Mouse (Mus musculus) forebrain, embryonic 11.5 days (tissue): ENCODE data around the gene Snapc4. TPM values are rescaled to one million over a fixed set of nuclear protein-coding genes. Genes with fewer than 3 reads are reported as not detected.
A peak's percentile ranks its signal among the peaks of the same experiment; 100 is the strongest.
"Not testable (repeated sequence)": the region's sequence is repeated elsewhere in the genome, so short reads cannot be mapped to it uniquely, and the experiment has no call there.

ENCODE experiments used
- ATAC-seq: fragments of 200-750 bp; cut with Nextera tagmentation; replicated peaks from 2 replicates; pipeline ENCODE4 v1.8.0; 2017; ENCODE audit warnings: moderate TSS enrichment; ENCODE audit not compliant: low FRiP score
- DNase-seq: peaks from one replicate; pipeline ENCODE4 v3.0.0-alpha.2; 2017; ENCODE audit warnings: low spot score
- H3K27ac ChIP-seq: fragments of 300-500 bp; sonication (generic); 2 replicates; pipeline ENCODE4 v1.5.1; 2014; ENCODE audit warnings: low read depth, low read length
- H3K27me3 ChIP-seq: fragments of 300-500 bp; sonication (generic); 2 replicates; pipeline ENCODE4 v1.6.1; 2014; ENCODE audit warnings: mild to moderate bottlenecking, low read length, mixed read lengths; ENCODE audit not compliant: control insufficient read depth, insufficient read depth
- H3K36me3 ChIP-seq: fragments of 300-500 bp; sonication (generic); 2 replicates; pipeline ENCODE4 v1.6.1; 2014; ENCODE audit warnings: mild to moderate bottlenecking, low read length, moderate library complexity, mixed read lengths; ENCODE audit not compliant: control insufficient read depth, insufficient read depth
- H3K4me1 ChIP-seq: fragments of 300-500 bp; sonication (generic); replicated peaks from 2 replicates; pipeline ENCODE4 v1.6.1; 2014; ENCODE audit warnings: low read length, mixed read lengths; ENCODE audit not compliant: control insufficient read depth, insufficient read depth
- H3K4me2 ChIP-seq: fragments of 300-500 bp; sonication (generic); 2 replicates; pipeline ENCODE4 v1.6.1; 2014; ENCODE audit warnings: low read depth, mild to moderate bottlenecking, low read length, moderate library complexity, mixed read lengths; ENCODE audit not compliant: severe bottlenecking
- H3K4me3 ChIP-seq: fragments of 300-500 bp; sonication (generic); 2 replicates; pipeline ENCODE4 v1.5.1; 2014; ENCODE audit warnings: low read depth, low read length
- H3K9ac ChIP-seq: fragments of 300-500 bp; sonication (generic); 2 replicates; pipeline ENCODE4 v1.6.1; 2014; ENCODE audit warnings: low read length
- H3K9me3 ChIP-seq: fragments of 300-500 bp; sonication (generic); 2 replicates; pipeline ENCODE4 v1.6.1; 2016; ENCODE audit warnings: low read length, mixed read lengths; ENCODE audit not compliant: control insufficient read depth
- WGBS: fragments of 180-500 bp; shearing (Covaris S2); extraction: QIAGEN DNeasy Blood & Tissue Kit; methylation state at CpG from one replicate; pipeline ENCODE4 v1.1.7; 2014; 5-methylcytosine and 5-hydroxymethylcytosine counted together
- polyA plus RNA-seq: library from polyadenylated mRNA; unstranded; fragments of >200 nt; fragmentation: Nextera tagmentation; extraction: Ambion mirVana; gene quantifications from 2 replicates; pipeline ENCODE4 v1.2.1, GENCODE M21; 2014

Gene Snapc4
- polyA plus RNA-seq, 1 experiment from 2014 or later: 40.6 TPM

DNA sequence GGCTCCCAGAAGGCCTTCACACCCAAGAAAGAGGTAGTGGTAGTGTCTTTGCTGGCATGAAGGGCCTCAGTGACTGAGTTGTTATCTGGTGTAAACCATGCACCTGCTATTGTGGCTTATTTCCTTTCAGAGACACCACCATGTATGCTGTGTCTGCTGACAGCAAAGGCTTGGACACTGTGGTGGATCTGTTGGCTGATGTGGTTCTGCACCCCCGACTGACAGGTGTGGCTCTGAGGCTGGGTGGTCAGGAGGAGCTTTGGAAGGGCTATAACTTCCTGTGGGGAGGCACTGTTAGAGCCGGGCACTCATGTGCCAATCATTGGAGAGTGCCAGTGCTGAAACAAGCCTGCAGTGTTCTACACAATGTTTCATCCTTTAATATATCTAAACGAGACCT lies 10.5 kb upstream of the Snapc4 start:
- Histone ChIP-seq H3K27me3 (no peaks in the 10 kb centered on the region; the same call in 1 of the 2 replicates), H3K4me1 (peaks cover 11% of the 10 kb centered on the region; the same call in 1 of the 2 replicates), H3K27ac (no peak overlapping the region), H3K4me2 (no peak overlapping the region), H3K36me3 (peaks cover 42% of the 10 kb centered on the region), H3K4me3 (no peak overlapping the region), H3K9ac (no peak overlapping the region), H3K9me3 (no peaks in the 10 kb centered on the region)
- 90% methylated on average over 3 of the region's 3 CpGs for WGBS
- ATAC-seq (no peak), DNase-seq (no peak)

DNA sequence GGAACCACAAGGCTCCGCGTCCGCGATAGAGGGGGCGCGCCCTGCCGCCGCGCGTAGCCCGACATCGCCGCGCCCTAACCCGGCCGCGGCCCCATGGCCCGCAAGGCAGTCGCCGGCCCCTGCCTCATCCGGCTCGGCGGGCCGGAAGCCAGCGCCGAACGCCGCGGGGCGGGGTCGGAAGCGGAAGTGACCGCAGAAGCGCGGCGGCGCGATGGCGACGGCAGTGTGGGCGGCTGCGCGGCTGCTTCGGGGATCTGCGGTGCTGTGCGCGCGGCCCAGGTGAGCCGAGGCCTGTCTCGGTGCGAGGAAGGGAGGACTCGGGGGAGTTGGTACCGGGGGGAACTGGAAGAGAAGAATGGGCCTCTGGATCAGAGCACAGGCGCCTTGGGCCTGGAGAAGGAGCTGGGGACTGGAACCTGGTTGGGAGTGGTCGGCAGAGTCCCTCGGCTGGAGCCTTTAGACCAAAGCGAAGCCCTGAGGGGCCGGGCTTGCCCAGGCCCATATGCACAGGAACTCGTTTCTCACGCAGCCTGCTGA lies 8.8 kb upstream of the Snapc4 start, which contains the start of the genes Entr1 and Pmpca:
TSS of gene Entr1 (minus strand) at position 163 of the 537 bp plus-strand sequence.
TSS of gene Pmpca (plus strand) at position 186 of the 537 bp plus-strand sequence.
- Histone ChIP-seq H3K27me3 (no peaks in the 10 kb centered on the region; the same call in 1 of the 2 replicates), H3K9ac (peak within 1 kb of the TSS; percentile 85), H3K4me1 (peaks cover 11% of the 10 kb centered on the region; the same call in 1 of the 2 replicates), H3K27ac (peak within 1 kb of the TSS; percentile 62), H3K4me3 (peak within 1 kb of the TSS; percentile 97), H3K4me2 (peak within 1 kb of the TSS; percentile 94), H3K9me3 (no peaks in the 10 kb centered on the region), H3K36me3 (peaks cover 31% of the 10 kb centered on the region)
- WGBS: under 1% methylated on average over 58 of the region's 60 CpGs
- ATAC-seq (peak; percentile 93), DNase-seq (peak; percentile 90)

DNA sequence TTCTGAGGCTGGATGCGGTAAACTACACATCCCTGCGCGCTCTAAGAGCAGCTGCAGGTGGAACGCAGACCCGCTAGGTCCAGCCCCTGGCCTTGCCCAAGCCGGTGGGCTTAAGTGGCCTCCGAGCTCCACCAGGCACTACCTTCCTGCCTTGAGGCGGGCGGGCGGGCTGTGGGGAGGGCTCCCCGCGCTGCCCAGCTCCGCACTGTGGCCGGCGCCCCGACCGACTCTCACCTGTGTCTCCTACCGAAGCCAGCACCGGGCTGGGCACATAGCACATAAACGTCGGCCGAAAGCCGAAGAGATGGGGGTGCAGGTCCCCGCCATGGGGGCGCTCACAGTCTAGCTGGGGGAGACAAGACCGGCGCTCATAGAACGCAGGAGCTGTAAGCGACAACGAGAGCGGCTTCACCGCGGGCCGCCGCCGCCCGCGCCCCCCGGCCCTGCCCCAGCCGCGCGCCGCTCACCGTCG lies 8.3 kb upstream of the Snapc4 start:
- peak overlapping the region; percentile 62 for H3K27ac ChIP-seq
- ATAC-seq: peak; percentile 49
- H3K27me3 ChIP-seq: no peaks in the 10 kb centered on the region; the same call in 1 of the 2 replicates
- peak overlapping the region; percentile 97 for H3K4me3 ChIP-seq
- peaks cover 11% of the 10 kb centered on the region; the same call in 1 of the 2 replicates for H3K4me1 ChIP-seq
- H3K9me3 ChIP-seq: no peaks in the 10 kb centered on the region
- peak; percentile 73 for DNase-seq
- WGBS: under 1% methylated on average over 45 of the region's 45 CpGs
- peak overlapping the region; percentile 85 for H3K9ac ChIP-seq
- H3K4me2 ChIP-seq: peak overlapping the region; percentile 94
- H3K36me3 ChIP-seq: peaks cover 28% of the 10 kb centered on the region

DNA sequence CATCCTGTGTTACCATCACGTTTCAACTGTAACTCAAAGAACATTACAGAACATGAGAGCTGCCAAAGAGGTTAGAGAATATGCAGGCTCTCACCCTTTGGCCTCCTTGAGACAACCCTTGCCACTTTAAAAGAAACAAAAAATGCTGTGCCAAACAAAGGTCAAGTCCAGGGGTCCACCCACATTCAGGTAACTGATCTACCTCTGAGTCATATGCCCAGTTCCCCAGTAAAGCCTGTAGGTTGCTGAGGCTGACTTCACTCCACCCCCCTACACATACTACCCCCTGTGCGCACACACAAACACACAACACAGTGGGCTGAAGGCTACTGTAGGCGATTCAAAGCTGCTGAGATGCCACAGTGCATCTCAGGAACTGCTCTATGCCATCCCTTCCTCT lies 7.3 kb upstream of the Snapc4 start:
- no peaks in the 10 kb centered on the region; the same call in 1 of the 2 replicates for H3K27me3 ChIP-seq
- H3K4me1 ChIP-seq: peaks cover 11% of the 10 kb centered on the region; the same call in 1 of the 2 replicates
- H3K9me3 ChIP-seq: no peaks in the 10 kb centered on the region
- WGBS: 90% methylated on average over 3 of the region's 3 CpGs
- no peak overlapping the region for H3K9ac ChIP-seq
- DNase-seq (no peak), ATAC-seq (no peak)
- no peak overlapping the region for H3K27ac ChIP-seq
- H3K4me3 ChIP-seq: no peak overlapping the region
- peak overlapping the region; percentile 94; the same call in 1 of the 2 replicates for H3K4me2 ChIP-seq
- peaks cover 22% of the 10 kb centered on the region for H3K36me3 ChIP-seq

DNA sequence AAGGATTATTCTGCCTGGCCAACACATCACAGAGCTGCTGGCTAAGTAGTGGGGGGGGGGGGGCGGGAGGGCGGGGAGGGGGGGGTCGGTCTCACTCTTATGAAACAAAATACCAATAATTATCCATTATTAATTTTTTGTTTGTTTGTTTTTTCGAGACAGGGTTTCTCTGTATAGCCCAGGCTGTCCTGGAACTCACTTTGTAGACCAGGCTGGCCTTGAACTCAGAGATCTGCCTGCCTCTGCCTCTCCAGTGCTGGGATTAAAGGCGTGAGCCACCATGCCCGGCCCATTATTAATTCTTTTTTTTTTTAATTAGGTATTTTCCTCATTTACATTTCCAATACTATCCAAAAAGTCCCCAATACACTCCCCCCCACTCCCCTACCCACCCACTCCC lies 418 bp upstream of the Snapc4 start:
- Histone ChIP-seq H3K9ac (peak overlapping the region; percentile 75), H3K4me2 (peak overlapping the region; percentile 93), H3K4me3 (peak overlapping the region; percentile 82)
- WGBS: 36% methylated on average over 6 of the region's 6 CpGs
- peak; percentile 28; the same call in 1 of the 2 replicates for ATAC-seq
- H3K4me1 ChIP-seq, DNase-seq, H3K27me3 ChIP-seq, H3K27ac ChIP-seq, H3K9me3 ChIP-seq, H3K36me3 ChIP-seq: not testable (repeated sequence)

DNA sequence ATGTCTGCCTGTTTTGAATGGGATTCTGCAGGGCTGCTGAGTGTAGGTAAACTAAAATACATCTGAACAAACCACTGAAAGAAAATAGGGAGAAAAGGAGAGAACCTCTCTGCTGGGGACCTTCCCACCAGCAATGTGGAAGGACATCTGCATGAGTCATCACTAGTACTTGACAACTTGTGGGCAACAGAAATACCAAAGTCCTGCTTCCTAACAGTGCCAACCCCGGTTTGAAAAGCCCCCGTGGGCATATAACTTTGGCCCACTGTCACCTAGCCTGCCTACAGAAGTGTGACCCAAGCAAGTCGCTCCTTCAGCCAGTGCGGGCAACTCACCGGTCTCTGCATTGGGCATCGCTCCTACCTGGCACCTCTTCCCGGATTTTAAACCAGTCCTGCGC lies 8.1 kb downstream of the Snapc4 start:
- H3K4me3 ChIP-seq: no peak overlapping the region
- H3K9me3 ChIP-seq: no peaks in the 10 kb centered on the region
- H3K9ac ChIP-seq: no peak overlapping the region
- H3K27me3 ChIP-seq: no peaks in the 10 kb centered on the region
- no peak for DNase-seq
- H3K27ac ChIP-seq: no peak overlapping the region
- H3K36me3 ChIP-seq: peaks cover 11% of the 10 kb centered on the region; the same call in 1 of the 2 replicates
- H3K4me2 ChIP-seq: no peak overlapping the region
- ATAC-seq: no peak
- 95% methylated on average over 8 of the region's 8 CpGs for WGBS
- H3K4me1 ChIP-seq: no peaks in the 10 kb centered on the region

DNA sequence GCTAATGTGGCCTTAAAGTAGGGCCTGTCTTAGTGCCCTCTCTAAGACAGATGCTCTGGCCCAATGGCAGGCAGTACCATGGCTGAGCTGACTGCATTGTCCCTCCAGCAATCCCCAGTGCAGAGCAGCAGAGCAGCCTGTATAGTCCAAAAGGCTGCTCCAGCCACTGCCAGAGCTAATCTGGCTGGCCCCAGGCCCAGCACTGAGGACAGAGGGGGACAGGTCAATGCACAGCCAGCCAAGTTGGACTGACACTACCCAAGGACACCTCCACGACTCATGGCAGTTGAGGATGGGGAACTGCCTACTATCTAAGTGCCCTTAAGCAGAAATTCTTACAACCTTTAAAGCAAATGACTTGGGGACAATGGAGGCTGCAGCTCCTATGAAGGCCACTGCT lies 11.9 kb downstream of the Snapc4 start:
- Histone ChIP-seq H3K36me3 (peaks cover 11% of the 10 kb centered on the region), H3K27ac (no peak overlapping the region), H3K4me3 (no peak overlapping the region), H3K27me3 (no peaks in the 10 kb centered on the region), H3K4me2 (no peak overlapping the region), H3K9me3 (no peaks in the 10 kb centered on the region), H3K9ac (no peak overlapping the region), H3K4me1 (no peaks in the 10 kb centered on the region)
- DNase-seq: no peak
- 77% methylated on average over 1 of the region's 1 CpGs for WGBS
- no peak for ATAC-seq

DNA sequence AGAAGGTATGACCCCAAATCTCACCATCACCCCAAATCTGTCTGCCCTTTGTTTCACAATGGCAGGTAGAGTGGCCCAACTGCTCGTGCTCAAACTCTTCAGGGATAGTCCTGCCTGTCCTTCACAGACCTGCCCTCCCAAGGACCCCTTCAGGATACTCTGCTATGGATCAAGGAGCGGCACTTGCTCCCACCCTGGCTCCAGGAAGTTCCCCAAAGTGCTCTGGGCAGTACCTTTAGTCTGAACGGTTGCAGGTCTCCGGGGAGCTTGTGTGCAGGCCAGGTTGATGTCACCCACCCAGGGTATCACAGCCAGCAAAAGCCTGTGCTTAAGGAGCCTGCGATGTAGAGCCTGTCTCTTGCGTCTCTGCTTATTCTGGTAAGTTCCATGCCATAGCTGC lies 12.5 kb downstream of the Snapc4 start:
- DNase-seq (no peak), ATAC-seq (no peak)
- Histone ChIP-seq H3K27me3 (no peaks in the 10 kb centered on the region), H3K4me3 (no peak overlapping the region), H3K36me3 (peaks cover 11% of the 10 kb centered on the region), H3K4me2 (no peak overlapping the region), H3K9me3 (no peaks in the 10 kb centered on the region), H3K9ac (no peak overlapping the region), H3K27ac (no peak overlapping the region), H3K4me1 (no peaks in the 10 kb centered on the region)
- WGBS: 93% methylated on average over 6 of the region's 6 CpGs
